Mouse (Mus musculus) CH12.LX (cell line): ENCODE data around the gene Tacc2. TPM values are rescaled to one million over a fixed set of nuclear protein-coding genes. Genes with fewer than 3 reads are reported as not detected.

Experiments
- DNase-seq: peaks from one replicate; pipeline ENCODE4 v3.0.0-alpha.2; 2013; ENCODE audit errors: extremely low read depth
- H3K27ac ChIP-seq: 2 replicates; pipeline ENCODE4 v1.5.1; 2012; ENCODE audit warnings: low read depth, mild to moderate bottlenecking, control low read depth, moderate library complexity; ENCODE audit not compliant: insufficient read depth
- H3K27me3 ChIP-seq: replicated peaks from 2 replicates; pipeline ENCODE3; 2012; ENCODE audit warnings: inconsistent platforms
- H3K36me3 ChIP-seq, 2 experiments: replicated peaks in 1 of 2; 2 replicates each; pipeline versions ENCODE3 to v1.6.1; 2012; ENCODE audit warnings: inconsistent platforms in 1 of 2, low read length in 1 of 2, mild to moderate bottlenecking in 1 of 2, mixed read lengths in 1 of 2, moderate library complexity in 1 of 2; ENCODE audit not compliant: control insufficient read depth in 1 of 2, insufficient read depth in 1 of 2
- H3K4me1 ChIP-seq, 2 experiments: 2 replicates each; pipeline ENCODE4 v1.6.1; 2012; ENCODE audit warnings: inconsistent platforms in 1 of 2, moderate library complexity in 1 of 2; ENCODE audit not compliant: insufficient read depth in 2 of 2, control insufficient read depth in 1 of 2
- H3K4me2 ChIP-seq: 2 replicates; pipeline ENCODE4 v1.6.1; 2012; ENCODE audit warnings: low read depth, mild to moderate bottlenecking, control low read depth; ENCODE audit not compliant: poor library complexity, insufficient read depth, severe bottlenecking
- H3K4me3 ChIP-seq, 3 experiments: fragments of 150-350 bp in 1 of 3; sonication (generic) in 1 of 3; replicated peaks in 1 of 3; 2 replicates each; pipeline versions ENCODE3 to v1.5.1; 2011 to 2012; ENCODE audit warnings: low read depth in 2 of 3, low read length in 2 of 3, mild to moderate bottlenecking in 2 of 3, moderate library complexity in 2 of 3, control low read depth in 1 of 3, improper control_type of control experiment in 1 of 3, inconsistent platforms in 1 of 3, mixed read lengths in 1 of 3; ENCODE audit not compliant: poor library complexity in 1 of 3
- H3K79me2 ChIP-seq: replicated peaks from 2 replicates; pipeline ENCODE4 v1.6.1; 2012; ENCODE audit warnings: mild to moderate bottlenecking, moderate library complexity; ENCODE audit not compliant: control insufficient read depth, poor library complexity, insufficient read depth, severe bottlenecking; ENCODE audit errors: extremely low read depth
- H3K9ac ChIP-seq: 2 replicates; pipeline ENCODE4 v1.6.1; 2012; ENCODE audit warnings: low read depth, mild to moderate bottlenecking, control low read depth, moderate library complexity; ENCODE audit not compliant: insufficient read depth
- H3K9me3 ChIP-seq: replicated peaks from 2 replicates; pipeline ENCODE3; 2012; ENCODE audit warnings: low read length, inconsistent platforms, mixed read lengths
- CHD1 ChIP-seq: IDR thresholded peaks from 2 replicates; pipeline ENCODE4 v1.6.1; 2012; ENCODE audit warnings: low read depth, low read length, improper control_type of control experiment, inconsistent platforms
- CHD2 ChIP-seq: IDR thresholded peaks from 2 replicates; pipeline ENCODE4 v1.6.1; 2011; ENCODE audit warnings: low read length, improper control_type of control experiment
- CTCF ChIP-seq, 2 experiments: IDR thresholded peaks in 1 of 2; conservative IDR thresholded peaks in 1 of 2; 2 replicates each; pipeline ENCODE4 v1.5.1; 2011 to 2012; ENCODE audit warnings: low read depth in 2 of 2, low read length in 2 of 2, improper control_type of control experiment in 1 of 2, inconsistent platforms in 1 of 2, mild to moderate bottlenecking in 1 of 2, moderate library complexity in 1 of 2
- E2F4 ChIP-seq: IDR thresholded peaks from 2 replicates; pipeline ENCODE4 v1.6.1; 2011; ENCODE audit warnings: low read depth, low read length, improper control_type of control experiment; ENCODE audit not compliant: insufficient replicate concordance
- EP300 ChIP-seq: IDR thresholded peaks from 2 replicates; pipeline ENCODE4 v1.6.1; 2011; ENCODE audit warnings: low read length, improper control_type of control experiment
- ETS1 ChIP-seq: conservative IDR thresholded peaks from 2 replicates; pipeline ENCODE4 v1.6.1; 2012; ENCODE audit warnings: low read depth, mild to moderate bottlenecking, inconsistent platforms, low read length, improper control_type of control experiment, moderate library complexity
- GABPA ChIP-seq: IDR thresholded peaks from 2 replicates; pipeline ENCODE4 v1.6.1; 2012; ENCODE audit warnings: low read depth, low read length, improper control_type of control experiment, inconsistent platforms; ENCODE audit not compliant: insufficient replicate concordance
- HCFC1 ChIP-seq: IDR thresholded peaks from 2 replicates; pipeline ENCODE4 v1.6.1; 2012; ENCODE audit warnings: low read depth, mild to moderate bottlenecking, inconsistent platforms, low read length, improper control_type of control experiment
- IRF4 ChIP-seq: IDR thresholded peaks from 2 replicates; pipeline ENCODE4 v1.6.1; 2014; ENCODE audit warnings: low read depth, mild to moderate bottlenecking, inconsistent platforms, low read length, improper control_type of control experiment
- JUN ChIP-seq: IDR thresholded peaks from 2 replicates; pipeline ENCODE4 v1.6.1; 2011; ENCODE audit warnings: low read depth, mild to moderate bottlenecking, low read length, improper control_type of control experiment, moderate library complexity; ENCODE audit not compliant: insufficient read depth
- KAT2A ChIP-seq: IDR thresholded peaks from 2 replicates; pipeline ENCODE4 v1.6.1; 2012; ENCODE audit warnings: low read length, improper control_type of control experiment, inconsistent platforms; ENCODE audit not compliant: insufficient replicate concordance
- MAX ChIP-seq: IDR thresholded peaks from 2 replicates; pipeline ENCODE4 v1.6.1; 2011; ENCODE audit warnings: low read length, improper control_type of control experiment
- MEF2A ChIP-seq: IDR thresholded peaks from 2 replicates; pipeline ENCODE4 v1.6.1; 2014; ENCODE audit warnings: low read depth, mild to moderate bottlenecking, inconsistent platforms, low read length, improper control_type of control experiment, borderline replicate concordance
- NELFE ChIP-seq: IDR thresholded peaks from 2 replicates; pipeline ENCODE4 v1.6.1; 2011; ENCODE audit warnings: low read depth, low read length, improper control_type of control experiment
- POLR2AphosphoS2 ChIP-seq: IDR thresholded peaks from 2 replicates; pipeline ENCODE4 v1.6.1; 2011; ENCODE audit warnings: low read depth, low read length, improper control_type of control experiment
- RCOR1 ChIP-seq: conservative IDR thresholded peaks from 2 replicates; pipeline ENCODE4 v1.6.1; 2012; ENCODE audit warnings: low read depth, mild to moderate bottlenecking, inconsistent platforms, low read length, improper control_type of control experiment
- SIN3A ChIP-seq: IDR thresholded peaks from 2 replicates; pipeline ENCODE4 v1.6.1; 2012; ENCODE audit warnings: low read length, improper control_type of control experiment, inconsistent platforms
- USF1 ChIP-seq: IDR thresholded peaks from 2 replicates; pipeline ENCODE4 v1.6.1; 2014; ENCODE audit warnings: low read depth, mild to moderate bottlenecking, inconsistent platforms, low read length, improper control_type of control experiment
- ZKSCAN1 ChIP-seq: IDR thresholded peaks from 2 replicates; pipeline ENCODE4 v1.6.1; 2012; ENCODE audit warnings: low read depth, inconsistent platforms, low read length, improper control_type of control experiment, borderline replicate concordance
- ZMIZ1 ChIP-seq: IDR thresholded peaks from 2 replicates; pipeline ENCODE4 v1.6.1; 2012; ENCODE audit warnings: low read depth, mild to moderate bottlenecking, inconsistent platforms, low read length, improper control_type of control experiment
- ZNF384 ChIP-seq: IDR thresholded peaks from 2 replicates; pipeline ENCODE4 v1.6.1; 2012; ENCODE audit warnings: low read depth, low read length, improper control_type of control experiment, inconsistent platforms
- dilution Hi-C: fragments of 300-500 bp; cut with MboI; formaldehyde crosslinking; loops from 2 replicates; pipeline ENCODE4 v1.14.3; 2020; ENCODE audit warnings: low sequenced_read_pairs; ENCODE audit not compliant: extremely low pct_unique_long_range_greater_than_20kb, extremely low pct_ligation_motif_present
- in situ Hi-C: fragments of 300-500 bp; cut with MboI; formaldehyde crosslinking; loops from 3 replicates; pipeline ENCODE4 v1.14.3; 2019; ENCODE audit warnings: low sequenced_read_pairs, low pct_ligation_motif_present, low pct_unique_long_range_greater_than_20kb, mixed read lengths
- polyA plus RNA-seq: library from polyadenylated mRNA; unstranded; fragments of >175 nt; gene quantifications from 2 replicates; pipeline ENCODE4 v1.2.1, GENCODE M21; 2012; ENCODE audit warnings: low read depth; ENCODE audit not compliant: insufficient read length
- total RNA-seq, 2 experiments: library from RNA; depleted of rRNA; stranded (reverse); fragments of 300-350 nt in 1 of 2; fragments of >200 nt in 1 of 2; gene quantifications; 2 replicates each; pipeline ENCODE4 v1.2.3; 2012 to 2014

The Tacc2 gene
- total and polyA plus RNA-seq, 3 experiments = 0.13 to 0.41 TPM; not detected in 1

GRCm38 (mm10) chr7:130659129-130659528 lies 81.9 kb downstream of the Tacc2 start:
- H3K4me3 ChIP-seq = no peak overlapping the region
- H3K9me3 ChIP-seq = peaks cover 3% of the 10 kb centered on the region
- DNase-seq = no peak
- H3K27me3 ChIP-seq = peaks cover 74% of the 10 kb centered on the region
- in situ Hi-C loops (no loop called here), dilution Hi-C loops (no loop called here)
- no peaks in the 10 kb centered on the region for H3K36me3 ChIP-seq
- H3K9ac ChIP-seq = no peak overlapping the region
- TF ChIP-seq MEF2A (no peak), ETS1 (no peak), CHD1 (no peak), CHD2 (no peak), USF1 (no peak), ZKSCAN1 (no peak), KAT2A (no peak), RCOR1 (no peak), HCFC1 (no peak)
- H3K79me2 ChIP-seq = no peaks in the 10 kb centered on the region
- no peaks in the 10 kb centered on the region for H3K4me1 ChIP-seq
- H3K4me2 ChIP-seq = no peak overlapping the region
- no peak overlapping the region for H3K27ac ChIP-seq

- no peaks in the 10 kb centered on the region for H3K36me3 ChIP-seq
- H3K27ac ChIP-seq = no peak overlapping the region
- TF ChIP-seq EP300 = no peak
- no peak for DNase-seq
- no peak overlapping the region for H3K4me3 ChIP-seq
- H3K79me2 ChIP-seq = no peaks in the 10 kb centered on the region
- H3K9ac ChIP-seq = no peak overlapping the region
- dilution Hi-C loops = no loop called here
- H3K27me3 ChIP-seq = peaks cover 48% of the 10 kb centered on the region
- H3K4me2 ChIP-seq = no peak overlapping the region
- no peaks in the 10 kb centered on the region for H3K4me1 ChIP-seq
- in situ Hi-C loops = no loop called here
- peaks cover 21% of the 10 kb centered on the region for H3K9me3 ChIP-seq
These were observed 85.0 kb downstream of the Tacc2 start for GRCm38 (mm10) chr7:130662250-130662649.

GRCm38 (mm10) chr7:130662869-130663268 lies 85.6 kb downstream of the Tacc2 start:
- peaks cover 44% of the 10 kb centered on the region for H3K27me3 ChIP-seq
- no peaks in the 10 kb centered on the region for H3K4me1 ChIP-seq
- no peak for TF ChIP-seq IRF4
- TF ChIP-seq JUN = no peak
- no peak for TF ChIP-seq CHD1
- TF ChIP-seq ZKSCAN1 = no peak
- TF ChIP-seq POLR2AphosphoS2 = no peak
- no peak for TF ChIP-seq NELFE
- TF ChIP-seq E2F4 = no peak
- no peak for TF ChIP-seq USF1
- TF ChIP-seq ZMIZ1 = no peak
- no peak for TF ChIP-seq CHD2
- TF ChIP-seq MAX = no peak
- no peak for TF ChIP-seq ZNF384
- TF ChIP-seq RCOR1 = no peak
- TF ChIP-seq CTCF (conservative IDR thresholded peaks at IDR 0.05 in 1 of 2, IDR thresholded peaks at IDR 0.05 in 1 of 2; ENCODE audit: low read depth in 2 of 2, low read length in 2 of 2) = no peak
- TF ChIP-seq MEF2A = no peak
- no peak for TF ChIP-seq GABPA
- TF ChIP-seq SIN3A = no peak
- no peak overlapping the region for H3K4me2 ChIP-seq
- no peak overlapping the region for H3K27ac ChIP-seq
- H3K9ac ChIP-seq = no peak overlapping the region
- H3K4me3 ChIP-seq = no peak overlapping the region
- in situ Hi-C loops (no loop called here), dilution Hi-C loops (no loop called here)
- no peak for DNase-seq
- H3K9me3 ChIP-seq = peaks cover 21% of the 10 kb centered on the region
- H3K36me3 ChIP-seq = no peaks in the 10 kb centered on the region
- H3K79me2 ChIP-seq = no peaks in the 10 kb centered on the region
